Mouse (Mus musculus) stomach, postnatal 0 days (tissue): ENCODE measurements around the gene AI413582.

Experiments used
- CTCF ChIP-seq: IDR thresholded peaks from 2 replicates; pipeline ENCODE4 v1.5.1; 2016; ENCODE audit warnings: antibody characterized with exemption, low read depth, mild to moderate bottlenecking, moderate library complexity
- EP300 ChIP-seq: optimal IDR thresholded peaks from 2 replicates; pipeline ENCODE3; 2016; ENCODE audit warnings: antibody characterized with exemption

GRCm38 (mm10) chr17:27592565-27592910, 27.0 kb upstream of the AI413582 start:
- no peak for TF ChIP-seq CTCF
- no peak for TF ChIP-seq EP300
